Mouse (Mus musculus): ENCODE data around the gene Gm20219. TPM values are rescaled to one million over a fixed set of nuclear protein-coding genes. Genes with fewer than 3 reads are reported as not detected.

Gene Gm20219
- total and polyA plus RNA-seq, 3 experiments: 0.62 to 3.1 TPM; not detected in 1

DNA sequence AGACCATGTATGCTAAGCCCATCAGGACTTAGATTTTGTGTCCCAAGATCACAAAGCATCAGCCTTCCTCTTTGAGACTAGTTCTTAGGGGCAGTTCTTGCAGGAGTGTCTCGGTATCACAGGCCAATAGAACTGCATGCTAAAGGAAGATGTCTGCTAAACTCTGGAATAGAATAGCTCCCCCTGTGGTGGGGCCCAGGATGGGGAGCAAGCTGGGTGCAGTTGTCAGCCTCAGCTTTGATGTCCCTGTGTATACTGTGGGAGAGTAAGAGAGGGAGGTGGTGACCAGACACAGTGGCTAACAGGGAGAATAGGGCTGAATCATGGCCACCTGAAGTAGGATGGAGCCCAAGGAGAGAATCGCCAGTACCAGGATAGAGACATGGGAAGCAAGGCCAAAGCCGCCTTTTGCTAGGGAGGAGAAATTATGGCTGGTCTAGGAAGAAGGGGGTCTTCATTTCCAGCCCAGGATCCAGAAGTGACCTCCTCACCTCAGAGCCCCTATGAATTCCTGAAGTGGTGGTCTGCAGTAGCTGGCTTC lies 10.4 kb downstream of the Gm20219 start:
- peak; percentile 40 for DNase-seq (ENCODE audit: low read depth, low spot score)
- no peaks in the 10 kb centered on the region for H3K79me2 ChIP-seq (ENCODE audit: control insufficient read depth, insufficient read depth, low read length, poor library complexity)
- TF ChIP-seq RAD21 (IDR thresholded peaks at IDR 0.05; ENCODE audit: low read depth, low read length): peak; percentile 15
- peak; percentile 42 to 49 (median 47); a peak in 5 of 6 replicates for TF ChIP-seq CTCF (IDR thresholded peaks at IDR 0.05 in 2 of 3, conservative IDR thresholded peaks at IDR 0.05 in 1 of 3; ENCODE audit: control insufficient read depth in 1 of 3, insufficient read depth in 1 of 3, low read depth in 2 of 3, low read length in 3 of 3, poor library complexity in 1 of 3, severe bottlenecking in 1 of 3)
- TF ChIP-seq SMC3 (IDR thresholded peaks at IDR 0.05; ENCODE audit: low read depth, low read length): no peak
- H3K4me3 ChIP-seq (ENCODE audit: control insufficient read depth in 1 of 2, insufficient read depth in 1 of 2, low read depth in 2 of 2, low read length in 2 of 2): no peak overlapping the region
- H3K4me1 ChIP-seq (ENCODE audit: control insufficient read depth in 1 of 2, insufficient read depth in 2 of 2, low read length in 2 of 2): peaks cover 0 to 8% of the 10 kb centered on the region in 2 experiments; a peak in 1 of 4 replicates
- no peaks in the 10 kb centered on the region for H3K9me3 ChIP-seq (replicated peaks; ENCODE audit: insufficient read depth, low read length)
- H3K27me3 ChIP-seq (ENCODE audit: control insufficient read depth in 1 of 2, insufficient read depth in 2 of 2, low read length in 2 of 2): no peaks in the 10 kb centered on the region
- no peak overlapping the region for H3K27ac ChIP-seq (ENCODE audit: control insufficient read depth, low read depth, low read length)
- no peak overlapping the region for H3K9ac ChIP-seq (ENCODE audit: control insufficient read depth, low read depth, low read length, poor library complexity, severe bottlenecking)
- H3K36me3 ChIP-seq (ENCODE audit: control insufficient read depth in 1 of 2, insufficient read depth in 2 of 2, low read length in 2 of 2): no peaks in the 10 kb centered on the region

DNA sequence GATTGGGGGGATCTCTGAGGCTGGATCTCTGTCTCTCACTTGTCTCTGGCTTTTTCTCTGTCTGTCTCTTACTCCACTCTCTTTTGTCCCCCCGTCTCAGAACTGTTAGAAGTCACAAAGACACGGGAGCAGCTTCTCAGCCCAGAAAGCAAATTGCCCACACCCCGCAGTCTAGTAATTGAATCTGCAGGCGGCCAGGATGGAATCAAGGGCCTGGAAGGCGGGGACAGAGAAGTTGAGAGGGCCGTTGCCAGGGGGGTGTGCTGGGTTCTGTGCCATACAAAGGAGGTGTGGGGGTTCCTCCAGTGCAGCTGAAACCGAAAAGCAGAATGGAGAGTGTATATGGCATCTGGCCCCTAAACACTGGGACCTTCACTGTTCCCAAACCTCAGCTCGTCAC lies 11.5 kb downstream of the Gm20219 start:
- H3K27me3 ChIP-seq (ENCODE audit: control insufficient read depth in 1 of 2, insufficient read depth in 2 of 2, low read length in 2 of 2): no peaks in the 10 kb centered on the region
- peaks cover 0 to 8% of the 10 kb centered on the region in 2 experiments; a peak in 1 of 4 replicates for H3K4me1 ChIP-seq (ENCODE audit: control insufficient read depth in 1 of 2, insufficient read depth in 2 of 2, low read length in 2 of 2)
- H3K27ac ChIP-seq (ENCODE audit: control insufficient read depth, low read depth, low read length): no peak overlapping the region
- H3K4me3 ChIP-seq (ENCODE audit: control insufficient read depth in 1 of 2, insufficient read depth in 1 of 2, low read depth in 2 of 2, low read length in 2 of 2): no peak overlapping the region
- no peak overlapping the region for H3K9ac ChIP-seq (ENCODE audit: control insufficient read depth, low read depth, low read length, poor library complexity, severe bottlenecking)
- H3K9me3 ChIP-seq (replicated peaks; ENCODE audit: insufficient read depth, low read length): no peaks in the 10 kb centered on the region
- TF ChIP-seq NELFE (IDR thresholded peaks at IDR 0.05; ENCODE audit: low read depth, low read length) (no peak), ETS1 (IDR thresholded peaks at IDR 0.05; ENCODE audit: low read depth, low read length) (no peak), POLR2AphosphoS2 (IDR thresholded peaks at IDR 0.05; ENCODE audit: low read length) (no peak)
- H3K36me3 ChIP-seq (ENCODE audit: control insufficient read depth in 1 of 2, insufficient read depth in 2 of 2, low read length in 2 of 2): no peaks in the 10 kb centered on the region
- H3K79me2 ChIP-seq (ENCODE audit: control insufficient read depth, insufficient read depth, low read length, poor library complexity): no peaks in the 10 kb centered on the region
- DNase-seq (ENCODE audit: low read depth, low spot score): no peak

DNA sequence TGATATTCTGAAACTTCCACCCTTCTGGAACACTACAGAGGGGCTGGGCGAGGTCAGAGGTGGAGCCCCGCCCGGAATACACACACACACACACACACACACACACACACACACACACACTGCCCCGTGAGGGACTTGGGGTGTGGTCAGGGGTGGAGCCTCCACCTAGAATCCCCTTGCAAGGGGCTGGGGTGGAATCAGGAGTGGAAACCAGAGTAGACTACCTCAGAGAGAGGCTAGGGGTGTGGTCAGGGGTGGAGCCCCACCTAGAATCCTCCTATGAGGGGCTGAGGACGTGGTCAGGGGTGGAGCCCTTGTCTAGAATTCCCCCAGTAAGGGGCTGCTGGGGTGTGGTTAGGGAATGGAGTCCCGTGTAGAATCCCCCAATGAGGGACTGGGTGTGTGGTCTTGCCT lies 13.6 kb downstream of the Gm20219 start:
- peak; percentile 81 for DNase-seq (ENCODE audit: low read depth, low spot score)
- H3K4me3 ChIP-seq (ENCODE audit: control insufficient read depth in 1 of 2, insufficient read depth in 1 of 2, low read depth in 2 of 2, low read length in 2 of 2): no peak overlapping the region
- H3K27ac ChIP-seq (ENCODE audit: control insufficient read depth, low read depth, low read length): no peak overlapping the region
- no peaks in the 10 kb centered on the region for H3K27me3 ChIP-seq (ENCODE audit: control insufficient read depth in 1 of 2, insufficient read depth in 2 of 2, low read length in 2 of 2)
- H3K79me2 ChIP-seq (ENCODE audit: control insufficient read depth, insufficient read depth, low read length, poor library complexity): no peaks in the 10 kb centered on the region
- peaks cover 2 to 16% of the 10 kb centered on the region in 2 experiments for H3K4me1 ChIP-seq (ENCODE audit: control insufficient read depth in 1 of 2, insufficient read depth in 2 of 2, low read length in 2 of 2)
- H3K36me3 ChIP-seq (ENCODE audit: control insufficient read depth in 1 of 2, insufficient read depth in 2 of 2, low read length in 2 of 2): peaks cover 0 to 10% of the 10 kb centered on the region in 2 experiments; a peak in 2 of 4 replicates
- TF ChIP-seq MAX (IDR thresholded peaks at IDR 0.05; ENCODE audit: low read length) (no peak), EP300 (IDR thresholded peaks at IDR 0.05; ENCODE audit: low read depth in 1 of 2, low read length in 2 of 2) (no peak), CHD1 (IDR thresholded peaks at IDR 0.05; ENCODE audit: low read depth, low read length) (no peak), TCF12 (IDR thresholded peaks at IDR 0.05; ENCODE audit: low read depth, low read length) (no peak), ZKSCAN1 (IDR thresholded peaks at IDR 0.05; ENCODE audit: low read depth, low read length) (no peak), BHLHE40 (IDR thresholded peaks at IDR 0.05; ENCODE audit: borderline replicate concordance, low read depth, low read length) (no peak), MYC (IDR thresholded peaks at IDR 0.05; ENCODE audit: low read depth, low read length) (no peak), HCFC1 (IDR thresholded peaks at IDR 0.05; ENCODE audit: low read depth, low read length) (no peak), MXI1 (IDR thresholded peaks at IDR 0.05; ENCODE audit: low read depth, low read length) (no peak), USF2 (IDR thresholded peaks at IDR 0.05; ENCODE audit: borderline replicate concordance in 1 of 2, insufficient read depth in 1 of 2, low read depth in 1 of 2, low read length in 2 of 2) (no peak), CHD2 (IDR thresholded peaks at IDR 0.05; ENCODE audit: low read length) (no peak), MEF2A (IDR thresholded peaks at IDR 0.05; ENCODE audit: extremely low read depth, insufficient replicate concordance, low read depth, low read length, poor library complexity, severe bottlenecking) (no peak), ETS1 (IDR thresholded peaks at IDR 0.05; ENCODE audit: low read depth, low read length) (no peak), GATA1 (IDR thresholded peaks at IDR 0.05; ENCODE audit: low read depth, low read length) (no peak), JUND (IDR thresholded peaks at IDR 0.05; ENCODE audit: low read depth, low read length) (no peak)
- H3K9me3 ChIP-seq (replicated peaks; ENCODE audit: insufficient read depth, low read length): no peaks in the 10 kb centered on the region
- H3K9ac ChIP-seq (ENCODE audit: control insufficient read depth, low read depth, low read length, poor library complexity, severe bottlenecking): no peak overlapping the region

All from MEL (cell line).